Mouse (Mus musculus) heart, embryonic 14.5 days (tissue): ENCODE data around the gene Rnf157. TPM values are rescaled to one million over a fixed set of nuclear protein-coding genes. Genes with fewer than 3 reads are reported as not detected.
A peak's percentile ranks its signal among the peaks of the same experiment; 100 is the strongest.

Experiments used
- ATAC-seq: fragments of 200-750 bp; cut with Nextera tagmentation; 2 replicates; pipeline ENCODE4 v1.8.0; 2017; ENCODE audit warnings: low read depth, moderate TSS enrichment; ENCODE audit not compliant: insufficient number of reproducible peaks, insufficient read depth, low FRiP score
- H3K27ac ChIP-seq, 2 experiments: fragments of 200-500 bp in 1 of 2; fragments of 300-500 bp in 1 of 2; sonication (generic) in 1 of 2; replicated peaks in 1 of 2; 2 replicates each; pipeline ENCODE4 v1.5.1; 2012 to 2014; ENCODE audit warnings: low read depth in 2 of 2, low read length in 2 of 2, control low read depth in 1 of 2, mild to moderate bottlenecking in 1 of 2, mixed read lengths in 1 of 2; ENCODE audit not compliant: control insufficient read depth in 1 of 2, insufficient read depth in 1 of 2
- H3K27me3 ChIP-seq: fragments of 300-500 bp; sonication (generic); 2 replicates; pipeline ENCODE4 v1.6.1; 2014; ENCODE audit warnings: mild to moderate bottlenecking, low read length, control low read depth; ENCODE audit not compliant: control insufficient read depth, insufficient read depth
- H3K36me3 ChIP-seq: fragments of 300-500 bp; sonication (generic); 2 replicates; pipeline ENCODE4 v1.6.1; 2014; ENCODE audit warnings: mild to moderate bottlenecking, control low read depth, low read length, mixed read lengths; ENCODE audit not compliant: control insufficient read depth, insufficient read depth
- H3K4me1 ChIP-seq, 2 experiments: fragments of 200-500 bp in 1 of 2; fragments of 300-500 bp in 1 of 2; sonication (generic) in 1 of 2; 2 replicates each; pipeline ENCODE4 v1.6.1; 2012 to 2014; ENCODE audit warnings: low read length in 2 of 2, control low read depth in 1 of 2, mixed read lengths in 1 of 2; ENCODE audit not compliant: control insufficient read depth in 2 of 2, insufficient read depth in 2 of 2
- H3K4me2 ChIP-seq: fragments of 300-500 bp; sonication (generic); 2 replicates; pipeline ENCODE4 v1.6.1; 2014; ENCODE audit warnings: mild to moderate bottlenecking, low read length
- H3K4me3 ChIP-seq, 2 experiments: fragments of 200-500 bp in 1 of 2; fragments of 300-500 bp in 1 of 2; sonication (generic) in 1 of 2; 2 replicates each; pipeline ENCODE4 v1.5.1; 2012 to 2014; ENCODE audit warnings: low read length in 2 of 2, mild to moderate bottlenecking in 2 of 2, control low read depth in 1 of 2, low read depth in 1 of 2, moderate library complexity in 1 of 2; ENCODE audit not compliant: control insufficient read depth in 1 of 2, insufficient read depth in 1 of 2
- H3K9ac ChIP-seq: fragments of 300-500 bp; sonication (generic); 2 replicates; pipeline ENCODE4 v1.6.1; 2014; ENCODE audit warnings: mild to moderate bottlenecking, low read length
- H3K9me3 ChIP-seq: fragments of 300-500 bp; sonication (generic); 2 replicates; pipeline ENCODE4 v1.6.1; 2016; ENCODE audit warnings: low read length, control low read depth; ENCODE audit not compliant: control insufficient read depth
- WGBS: fragments of 180-500 bp; shearing (Covaris S2); extraction: QIAGEN DNeasy Blood & Tissue Kit; methylation state at CpG from one replicate; pipeline ENCODE4 v1.1.7; 2014; 5-methylcytosine and 5-hydroxymethylcytosine counted together
- polyA plus RNA-seq: library from polyadenylated mRNA; unstranded; fragments of >200 nt; fragmentation: Nextera tagmentation; extraction: Ambion mirVana; gene quantifications from 2 replicates; pipeline ENCODE4 v1.2.1, GENCODE M21; 2014

Rnf157 gene
- polyA plus RNA-seq, 1 experiment from 2014 or later = 8.4 TPM

DNA sequence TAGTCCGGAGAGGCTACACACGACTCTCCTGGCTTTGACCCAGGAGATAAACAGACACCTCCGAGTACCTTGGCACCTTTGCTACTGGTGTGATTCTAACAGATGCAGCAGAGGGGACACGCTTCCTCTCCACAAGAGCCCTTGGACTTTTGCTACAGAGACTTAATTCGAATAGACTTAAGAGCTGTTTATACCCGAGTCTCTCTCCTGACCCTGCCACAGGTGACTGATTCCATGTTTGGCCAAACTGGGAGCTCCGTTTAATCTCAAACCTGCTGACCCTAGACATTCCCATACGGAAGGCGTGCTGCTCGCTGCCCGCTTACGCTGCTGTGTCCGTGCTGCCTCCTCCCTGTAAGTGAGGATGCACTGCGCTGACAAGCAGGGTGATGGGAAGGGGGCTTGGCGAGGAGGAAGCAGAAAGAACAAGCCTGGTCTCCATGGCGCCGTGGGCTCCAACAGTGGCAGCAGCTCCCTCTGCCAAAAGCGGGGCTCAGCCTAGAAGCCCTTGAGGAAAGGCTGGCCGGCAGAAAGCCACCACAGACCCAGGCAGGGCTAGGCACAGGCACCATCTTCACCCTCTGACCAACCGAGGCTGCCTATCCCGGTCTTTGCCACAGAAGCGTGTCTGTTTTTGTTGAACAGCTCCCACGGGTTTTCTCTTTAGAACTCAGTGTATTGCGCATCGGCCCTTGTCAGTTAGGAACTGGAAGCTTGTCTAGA lies 70.6 kb downstream of the Rnf157 start:
- WGBS = 65% methylated on average over 25 of the region's 25 CpGs
- Histone ChIP-seq H3K4me3 (no peak overlapping the region), H3K9ac (0 out of 2 replicates have a peak overlapping the region, but pooled peaks have one; percentile 8)

DNA sequence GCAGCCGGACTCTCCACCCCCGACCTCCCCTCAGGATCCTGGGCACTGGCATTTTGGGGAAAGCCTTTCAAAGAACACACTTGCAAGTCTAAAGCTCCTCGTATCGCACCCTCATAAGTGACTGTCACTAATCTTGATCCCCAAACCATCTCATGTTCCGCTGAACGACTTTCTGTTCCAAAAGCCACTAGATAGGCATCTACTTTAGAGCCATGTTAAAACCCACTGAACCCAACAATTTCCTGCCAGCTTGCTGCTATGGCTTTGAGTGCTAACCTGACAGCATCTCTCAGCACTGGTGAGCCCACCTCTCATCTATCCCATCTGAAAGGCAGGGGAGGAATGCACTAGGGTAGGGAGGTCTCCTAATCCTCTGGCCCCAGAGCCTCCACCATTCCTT lies 75.3 kb downstream of the Rnf157 start:
- no peak for ATAC-seq
- Histone ChIP-seq H3K36me3 (0 out of 2 replicates have a peak, but pooled peaks cover under 1% of the 10 kb centered on the region), H3K9me3 (no peaks in the 10 kb centered on the region), H3K4me2 (no peak overlapping the region), H3K9ac (no peak overlapping the region), H3K27ac (no peak overlapping the region), H3K4me3 (no peak overlapping the region), H3K4me1 (peaks cover 6 to 16% of the 10 kb centered on the region in 2 experiments), H3K27me3 (peaks cover 24% of the 10 kb centered on the region)
- WGBS = 67% methylated on average over 6 of the region's 6 CpGs

More for the DNA sequence above, 70.6 kb downstream of the Rnf157 start:
- H3K36me3 ChIP-seq = peaks cover 15% of the 10 kb centered on the region; the same call in 1 of the 2 replicates
- H3K4me2 ChIP-seq = no peak overlapping the region
- no peaks in the 10 kb centered on the region; a peak in 1 of 4 replicates for H3K4me1 ChIP-seq
- no peak overlapping the region for H3K27ac ChIP-seq
- ATAC-seq = no peak
- no peaks in the 10 kb centered on the region for H3K9me3 ChIP-seq
- H3K27me3 ChIP-seq = no peaks in the 10 kb centered on the region

DNA sequence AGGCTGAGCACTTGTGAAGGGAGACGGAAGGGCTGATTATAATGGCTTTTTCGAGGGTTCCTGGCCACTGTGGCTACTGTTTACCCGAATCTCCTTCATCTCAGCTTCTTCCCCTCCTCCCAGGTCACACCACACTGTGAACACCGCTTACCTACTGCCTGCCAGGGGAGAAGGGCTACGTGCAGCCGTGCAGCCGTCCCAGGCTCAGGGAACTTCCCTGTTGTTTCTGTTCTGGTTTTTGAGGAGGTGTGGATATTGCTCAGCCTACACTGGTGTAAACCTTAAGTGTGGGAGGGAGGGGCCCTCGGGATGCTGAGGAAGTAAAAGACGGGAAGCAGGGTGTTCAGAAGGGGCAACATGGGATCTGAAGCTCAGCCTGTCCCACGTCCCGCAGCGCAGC lies 75.8 kb downstream of the Rnf157 start:
- peaks cover 24% of the 10 kb centered on the region for H3K27me3 ChIP-seq
- no peak overlapping the region for H3K27ac ChIP-seq
- no peak overlapping the region for H3K4me2 ChIP-seq
- 54% methylated on average over 12 of the region's 12 CpGs for WGBS
- H3K36me3 ChIP-seq = no peaks in the 10 kb centered on the region
- H3K4me1 ChIP-seq = peaks cover 10 to 16% of the 10 kb centered on the region in 2 experiments
- H3K4me3 ChIP-seq = no peak overlapping the region
- ATAC-seq = no peak
- H3K9ac ChIP-seq = no peak overlapping the region
- no peaks in the 10 kb centered on the region for H3K9me3 ChIP-seq

DNA sequence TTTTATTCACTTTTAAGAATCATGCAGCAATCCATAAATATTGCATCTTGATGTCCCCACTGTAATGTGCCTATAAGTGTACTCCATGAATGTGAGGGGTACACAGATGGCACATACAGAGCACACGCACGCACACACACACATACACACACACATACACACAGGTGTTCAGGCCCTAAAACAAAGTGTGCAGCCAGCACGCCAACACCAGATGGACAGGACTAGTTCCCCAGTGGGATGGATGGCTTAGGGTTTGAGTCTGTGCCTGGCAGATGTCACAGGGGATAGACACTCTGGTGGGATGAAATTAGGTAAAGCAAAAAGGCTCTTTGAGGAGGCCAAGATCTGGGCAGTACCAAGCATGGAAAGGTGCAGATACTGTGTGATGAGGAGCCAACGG lies 76.4 kb downstream of the Rnf157 start:
- Histone ChIP-seq H3K36me3 (no peaks in the 10 kb centered on the region), H3K9me3 (no peaks in the 10 kb centered on the region), H3K27ac (no peak overlapping the region), H3K4me1 (peaks cover 11 to 16% of the 10 kb centered on the region in 2 experiments), H3K4me3 (no peak overlapping the region), H3K27me3 (peaks cover 24% of the 10 kb centered on the region), H3K4me2 (peak overlapping the region; percentile 96; the same call in 1 of the 2 replicates), H3K9ac (0 out of 2 replicates have a peak overlapping the region, but pooled peaks have one; percentile 75)
- 89% methylated on average over 4 of the region's 4 CpGs for WGBS
- ATAC-seq = no peak

DNA sequence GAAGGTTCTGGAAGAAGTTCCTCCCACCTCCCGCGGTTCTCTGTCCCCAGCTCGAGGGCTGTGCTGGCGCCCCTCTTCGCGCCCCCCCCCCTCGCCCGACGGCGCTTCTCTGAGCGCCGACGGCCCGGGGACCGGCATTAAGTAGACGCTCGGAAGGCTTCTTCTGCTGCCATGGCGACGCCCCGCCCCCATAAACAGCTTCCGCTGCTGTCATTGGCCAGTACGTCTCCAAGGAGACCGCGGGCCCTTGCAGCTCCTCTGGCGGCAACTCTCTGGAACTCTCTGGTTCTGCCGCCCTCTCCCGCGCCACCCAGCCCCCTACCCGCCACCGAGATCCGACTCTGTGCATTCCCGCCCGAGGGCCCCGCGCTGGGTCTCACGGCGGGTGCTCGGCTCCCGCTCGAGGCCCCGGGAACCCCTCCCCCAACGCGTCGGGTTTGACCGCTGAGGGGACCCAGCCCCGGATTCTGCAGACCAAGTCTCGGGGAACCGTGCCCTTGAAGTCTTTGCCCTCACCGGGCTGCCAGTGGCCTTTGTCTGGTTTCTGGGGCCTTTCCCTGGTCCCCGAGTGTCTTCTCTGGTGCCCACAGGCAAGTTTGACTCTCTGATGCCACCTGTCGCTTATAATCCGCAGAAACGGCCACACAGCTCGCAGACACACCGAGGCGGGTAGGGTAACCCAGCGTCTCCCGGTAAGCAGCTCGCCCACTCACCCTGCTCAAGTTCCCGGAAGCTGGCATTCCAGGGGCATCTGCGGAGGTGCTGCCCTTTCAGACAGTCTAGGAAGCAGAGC lies 77.4 kb downstream of the Rnf157 start, which contains the start of gene Foxj1:
Foxj1 (minus strand) TSS at position 156 of the 793 bp plus-strand sequence.
- H3K27me3 ChIP-seq = peaks cover 24% of the 10 kb centered on the region
- H3K4me1 ChIP-seq = peaks cover 11 to 16% of the 10 kb centered on the region in 2 experiments
- ATAC-seq = peak; percentile 82
- H3K9ac ChIP-seq = peak within 1 kb of the TSS; percentile 75
- H3K27ac ChIP-seq = 0 out of 4 replicates have a peak within 1 kb of the TSS, but pooled peaks of 1 of the 2 experiments have one; percentile 19
- H3K4me2 ChIP-seq = peak within 1 kb of the TSS; percentile 96
- under 1% methylated on average over 51 of the region's 61 CpGs for WGBS
- H3K9me3 ChIP-seq = no peaks in the 10 kb centered on the region
- peak within 1 kb of the TSS; percentile 62 to 64 for H3K4me3 ChIP-seq
- H3K36me3 ChIP-seq = no peaks in the 10 kb centered on the region

DNA sequence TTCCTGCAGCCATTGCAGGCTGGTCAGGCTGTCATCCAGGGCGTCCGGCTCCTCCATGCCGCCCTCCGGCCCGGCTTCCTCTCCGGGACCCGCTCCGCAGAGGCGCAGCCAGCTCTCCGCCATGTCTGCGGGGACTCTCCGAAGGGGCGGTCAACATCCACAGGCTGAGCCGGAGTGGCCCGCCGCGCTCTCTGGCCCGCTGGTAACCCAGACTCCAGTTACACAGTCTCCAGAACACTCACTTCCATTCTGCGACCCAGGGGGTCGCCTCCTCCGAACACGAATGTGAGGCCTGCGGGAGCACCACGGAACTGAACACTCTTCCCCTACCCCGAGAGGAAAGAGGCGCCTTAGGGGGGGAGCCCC lies 78.4 kb downstream of the Rnf157 start:
- Histone ChIP-seq H3K36me3 (no peaks in the 10 kb centered on the region), H3K9ac (peak overlapping the region; percentile 30; the same call in 1 of the 2 replicates), H3K9me3 (no peaks in the 10 kb centered on the region), H3K4me3 (peak overlapping the region; percentile 14 to 64; a peak in 2 of 4 replicates), H3K4me1 (peaks cover 14 to 24% of the 10 kb centered on the region in 2 experiments), H3K4me2 (peak overlapping the region; percentile 96), H3K27ac (no peak overlapping the region), H3K27me3 (peaks cover 24% of the 10 kb centered on the region)
- no peak for ATAC-seq
- WGBS = 6% methylated on average over 20 of the region's 26 CpGs

DNA sequence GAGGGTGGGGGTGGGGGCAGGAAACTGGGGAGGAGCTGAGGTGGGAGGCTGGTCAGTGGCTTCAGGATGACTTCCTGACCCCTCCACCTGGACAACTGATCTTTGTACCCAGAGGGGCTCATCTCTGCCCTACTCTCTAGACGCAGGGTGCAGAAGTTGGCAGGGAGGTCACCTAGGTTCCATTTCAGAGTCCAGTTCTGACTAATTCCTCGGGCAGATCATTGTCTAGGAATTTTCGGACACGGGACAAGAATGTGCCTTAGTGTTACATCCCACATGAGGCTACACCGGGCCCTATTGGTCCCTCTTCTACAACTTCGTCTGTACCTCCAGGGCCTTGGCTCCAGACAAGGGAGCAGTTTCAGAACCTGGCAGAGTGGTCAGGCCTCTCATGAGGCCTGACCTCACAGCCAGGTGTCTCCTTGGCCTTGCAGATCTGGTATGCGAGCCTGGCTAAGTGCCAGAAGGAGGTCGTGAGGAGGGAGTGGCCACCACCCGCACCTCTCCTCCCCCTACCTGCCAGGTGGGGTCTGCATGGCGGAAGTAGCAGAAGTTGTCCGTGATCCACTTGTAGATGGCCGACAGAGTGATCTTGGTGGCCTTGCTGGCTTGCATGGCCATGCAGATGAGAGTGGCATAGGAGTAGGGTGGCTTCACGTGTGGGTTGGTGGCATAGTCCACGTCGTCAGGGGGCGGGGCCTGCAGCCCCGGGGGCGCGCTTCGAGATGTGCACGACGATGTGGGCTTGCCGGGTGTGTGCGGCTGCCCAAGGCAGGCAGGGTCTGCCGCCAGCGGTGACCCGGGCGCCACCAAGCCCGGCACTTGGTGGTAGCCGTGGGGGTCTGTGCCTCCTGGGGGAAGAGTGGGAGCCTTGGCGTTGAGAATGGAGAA lies 79.1 kb downstream of the Rnf157 start:
- Histone ChIP-seq H3K27ac (no peak overlapping the region), H3K4me1 (peaks cover 17 to 27% of the 10 kb centered on the region in 2 experiments)

More for the DNA sequence above, 79.1 kb downstream of the Rnf157 start:
- 25% methylated on average over 31 of the region's 31 CpGs for WGBS
- no peak for ATAC-seq
- Histone ChIP-seq H3K4me3 (peak overlapping the region; percentile 14 to 64; a peak in 2 of 4 replicates), H3K27me3 (peaks cover 24% of the 10 kb centered on the region), H3K4me2 (peak overlapping the region; percentile 96), H3K9me3 (no peaks in the 10 kb centered on the region), H3K9ac (peak overlapping the region; percentile 30; the same call in 1 of the 2 replicates), H3K36me3 (no peaks in the 10 kb centered on the region)
